Mouse (Mus musculus) forebrain, embryonic 11.5 days (tissue): ENCODE measurements around the gene Smpd3. TPM values are rescaled to one million over a fixed set of nuclear protein-coding genes. Genes with fewer than 3 reads are reported as not detected.

Source experiments
- ATAC-seq: fragments of 200-750 bp; cut with Nextera tagmentation; replicated peaks from 2 replicates; pipeline ENCODE4 v1.8.0; 2017; ENCODE audit warnings: moderate TSS enrichment; ENCODE audit not compliant: low FRiP score
- DNase-seq: peaks from one replicate; pipeline ENCODE4 v3.0.0-alpha.2; 2017; ENCODE audit warnings: low spot score
- H3K27ac ChIP-seq: fragments of 300-500 bp; sonication (generic); 2 replicates; pipeline ENCODE4 v1.5.1; 2014; ENCODE audit warnings: low read depth, low read length
- H3K27me3 ChIP-seq: fragments of 300-500 bp; sonication (generic); 2 replicates; pipeline ENCODE4 v1.6.1; 2014; ENCODE audit warnings: mild to moderate bottlenecking, low read length, mixed read lengths; ENCODE audit not compliant: control insufficient read depth, insufficient read depth
- H3K36me3 ChIP-seq: fragments of 300-500 bp; sonication (generic); 2 replicates; pipeline ENCODE4 v1.6.1; 2014; ENCODE audit warnings: mild to moderate bottlenecking, low read length, moderate library complexity, mixed read lengths; ENCODE audit not compliant: control insufficient read depth, insufficient read depth
- H3K4me1 ChIP-seq: fragments of 300-500 bp; sonication (generic); replicated peaks from 2 replicates; pipeline ENCODE4 v1.6.1; 2014; ENCODE audit warnings: low read length, mixed read lengths; ENCODE audit not compliant: control insufficient read depth, insufficient read depth
- H3K4me2 ChIP-seq: fragments of 300-500 bp; sonication (generic); 2 replicates; pipeline ENCODE4 v1.6.1; 2014; ENCODE audit warnings: low read depth, mild to moderate bottlenecking, low read length, moderate library complexity, mixed read lengths; ENCODE audit not compliant: severe bottlenecking
- H3K4me3 ChIP-seq: fragments of 300-500 bp; sonication (generic); 2 replicates; pipeline ENCODE4 v1.5.1; 2014; ENCODE audit warnings: low read depth, low read length
- H3K9ac ChIP-seq: fragments of 300-500 bp; sonication (generic); 2 replicates; pipeline ENCODE4 v1.6.1; 2014; ENCODE audit warnings: low read length
- H3K9me3 ChIP-seq: fragments of 300-500 bp; sonication (generic); 2 replicates; pipeline ENCODE4 v1.6.1; 2016; ENCODE audit warnings: low read length, mixed read lengths; ENCODE audit not compliant: control insufficient read depth
- WGBS: fragments of 180-500 bp; shearing (Covaris S2); extraction: QIAGEN DNeasy Blood & Tissue Kit; methylation state at CpG from one replicate; pipeline ENCODE4 v1.1.7; 2014; 5-methylcytosine and 5-hydroxymethylcytosine counted together
- polyA plus RNA-seq: library from polyadenylated mRNA; unstranded; fragments of >200 nt; fragmentation: Nextera tagmentation; extraction: Ambion mirVana; gene quantifications from 2 replicates; pipeline ENCODE4 v1.2.1, GENCODE M21; 2014

Gene Smpd3
- polyA plus RNA-seq, 1 experiment from 2014 or later, result 11.8 TPM

- Histone ChIP-seq H3K9me3 (no peaks in the 10 kb centered on the region), H3K27me3 (no peaks in the 10 kb centered on the region), H3K27ac (no peak overlapping the region), H3K4me3 (no peak overlapping the region), H3K4me1 (no peaks in the 10 kb centered on the region), H3K36me3 (no peaks in the 10 kb centered on the region; the same call in 1 of the 2 replicates), H3K9ac (no peak overlapping the region), H3K4me2 (no peak overlapping the region)
- no peak for DNase-seq
- ATAC-seq, result no peak
- WGBS, result 89% methylated on average over 10 of the region's 10 CpGs
These were observed 78.1 kb downstream of the Smpd3 start for GRCm38 (mm10) chr8:106259579-106260255.

GRCm38 (mm10) chr8:106258169-106258568 is 79.6 kb downstream of the Smpd3 start:
- Histone ChIP-seq H3K9me3 (no peaks in the 10 kb centered on the region), H3K9ac (no peak overlapping the region), H3K27ac (no peak overlapping the region), H3K4me2 (no peak overlapping the region), H3K27me3 (no peaks in the 10 kb centered on the region), H3K4me1 (no peaks in the 10 kb centered on the region), H3K4me3 (no peak overlapping the region), H3K36me3 (no peaks in the 10 kb centered on the region; the same call in 1 of the 2 replicates)
- ATAC-seq (no peak), DNase-seq (no peak)
- WGBS, result 22% methylated on average over 1 of the region's 1 CpGs

GRCm38 (mm10) chr8:106250186-106250585 is 87.6 kb downstream of the Smpd3 start:
- Histone ChIP-seq H3K9ac (no peak overlapping the region), H3K4me2 (no peak overlapping the region), H3K9me3 (no peaks in the 10 kb centered on the region), H3K36me3 (peaks cover 2% of the 10 kb centered on the region; the same call in 1 of the 2 replicates), H3K4me1 (no peaks in the 10 kb centered on the region), H3K27ac (no peak overlapping the region), H3K4me3 (no peak overlapping the region), H3K27me3 (no peaks in the 10 kb centered on the region)
- 75% methylated on average over 4 of the region's 4 CpGs for WGBS
- no peak for ATAC-seq
- no peak for DNase-seq

GRCm38 (mm10) chr8:106237106-106237505 is 100.7 kb downstream of the Smpd3 start:
- no peaks in the 10 kb centered on the region for H3K9me3 ChIP-seq
- no peak overlapping the region for H3K4me2 ChIP-seq
- no peak overlapping the region for H3K4me3 ChIP-seq
- ATAC-seq (no peak), DNase-seq (no peak)
- H3K36me3 ChIP-seq, result no peaks in the 10 kb centered on the region; the same call in none of the 2 replicates
- no peak overlapping the region for H3K9ac ChIP-seq
- H3K27ac ChIP-seq, result no peak overlapping the region
- no peaks in the 10 kb centered on the region for H3K27me3 ChIP-seq
- H3K4me1 ChIP-seq, result no peaks in the 10 kb centered on the region
- WGBS, result 96% methylated on average over 5 of the region's 5 CpGs

- ATAC-seq (no peak), DNase-seq (no peak)
- Histone ChIP-seq H3K4me2 (no peak overlapping the region), H3K9ac (no peak overlapping the region), H3K36me3 (no peaks in the 10 kb centered on the region; the same call in none of the 2 replicates), H3K4me1 (no peaks in the 10 kb centered on the region), H3K9me3 (no peaks in the 10 kb centered on the region), H3K27me3 (no peaks in the 10 kb centered on the region), H3K4me3 (no peak overlapping the region), H3K27ac (no peak overlapping the region)
- 92% methylated on average over 17 of the region's 17 CpGs for WGBS
These were observed 103.1 kb downstream of the Smpd3 start for GRCm38 (mm10) chr8:106234567-106235261.

GRCm38 (mm10) chr8:106232751-106233150 is 105.0 kb downstream of the Smpd3 start:
- H3K9me3 ChIP-seq, result no peaks in the 10 kb centered on the region
- 86% methylated on average over 3 of the region's 3 CpGs for WGBS
- ATAC-seq (no peak), DNase-seq (no peak)
- H3K36me3 ChIP-seq, result peaks cover 5% of the 10 kb centered on the region
- H3K4me1 ChIP-seq, result no peaks in the 10 kb centered on the region
- no peak overlapping the region for H3K4me2 ChIP-seq
- no peak overlapping the region for H3K4me3 ChIP-seq
- no peaks in the 10 kb centered on the region for H3K27me3 ChIP-seq
- H3K27ac ChIP-seq, result no peak overlapping the region
- H3K9ac ChIP-seq, result no peak overlapping the region

- Histone ChIP-seq H3K9ac (no peak overlapping the region), H3K4me3 (no peak overlapping the region), H3K36me3 (peaks cover 5% of the 10 kb centered on the region; the same call in 1 of the 2 replicates), H3K27me3 (no peaks in the 10 kb centered on the region), H3K9me3 (no peaks in the 10 kb centered on the region), H3K4me1 (no peaks in the 10 kb centered on the region), H3K4me2 (no peak overlapping the region), H3K27ac (no peak overlapping the region)
- ATAC-seq (no peak), DNase-seq (no peak)
- 91% methylated on average over 7 of the region's 7 CpGs for WGBS
These were observed 106.3 kb downstream of the Smpd3 start for GRCm38 (mm10) chr8:106231536-106231935.

GRCm38 (mm10) chr8:106226589-106226988 is 111.2 kb downstream of the Smpd3 start:
- Histone ChIP-seq H3K27ac (no peak overlapping the region), H3K4me3 (no peak overlapping the region), H3K27me3 (no peaks in the 10 kb centered on the region), H3K4me1 (no peaks in the 10 kb centered on the region), H3K9ac (no peak overlapping the region), H3K4me2 (no peak overlapping the region), H3K36me3 (peaks cover 7% of the 10 kb centered on the region; the same call in 1 of the 2 replicates), H3K9me3 (no peaks in the 10 kb centered on the region)
- DNase-seq, result peak; percentile 72
- no peak for ATAC-seq
- WGBS, result 48% methylated on average over 9 of the region's 9 CpGs
